Mouse (Mus musculus) kidney, postnatal 0 days (tissue): ENCODE data around the gene Gm21761. TPM values are rescaled to one million over a fixed set of nuclear protein-coding genes. Genes with fewer than 3 reads are reported as not detected.

ENCODE experiments used
- polyA plus RNA-seq: library from polyadenylated mRNA; unstranded; fragments of >200 nt; fragmentation: Nextera tagmentation; extraction: Ambion mirVana; gene quantifications from 2 replicates; pipeline ENCODE4 v1.2.1, GENCODE M21; 2015

Gm21761 gene
- polyA plus RNA-seq, 1 experiment from 2014 or later, result not detected

Other genes with a start within 250 kb of the Gm21761 start
- gene Hmgcs1, start 238.9 kb downstream of the Gm21761 start, polyA plus RNA-seq, result 153 and 180 TPM in 2 replicates
- 1.2 and 1.3 TPM in 2 replicates for gene Nim1k, start 173.4 kb downstream of the Gm21761 start, polyA plus RNA-seq
- gene Zfp131, start 138.4 kb downstream of the Gm21761 start, polyA plus RNA-seq, result 27.6 and 29.7 TPM in 2 replicates
- not detected in 2 replicates for gene AF067063, start 99.1 kb downstream of the Gm21761 start, polyA plus RNA-seq
- not detected in 2 replicates for gene D13Ertd608e, start 93.3 kb downstream of the Gm21761 start, polyA plus RNA-seq
- gene Tcstv1, start 34.5 kb downstream of the Gm21761 start, polyA plus RNA-seq, result not detected in 2 replicates
- gene B020031M17Rik, start 21.5 kb upstream of the Gm21761 start, polyA plus RNA-seq, result not detected in 2 replicates
- not detected in 2 replicates for gene Gm36079, start 97.7 kb upstream of the Gm21761 start, polyA plus RNA-seq
- 0.12 and 0.19 TPM in 2 replicates for gene Gm21188, start 122.9 kb upstream of the Gm21761 start, polyA plus RNA-seq
- not detected in 2 replicates for gene Gm20767, start 211.0 kb upstream of the Gm21761 start, polyA plus RNA-seq
- not detected in 2 replicates for gene Gm21818, start 243.2 kb upstream of the Gm21761 start, polyA plus RNA-seq